Mouse (Mus musculus): ENCODE measurements around the gene Amdhd2.

DNA sequence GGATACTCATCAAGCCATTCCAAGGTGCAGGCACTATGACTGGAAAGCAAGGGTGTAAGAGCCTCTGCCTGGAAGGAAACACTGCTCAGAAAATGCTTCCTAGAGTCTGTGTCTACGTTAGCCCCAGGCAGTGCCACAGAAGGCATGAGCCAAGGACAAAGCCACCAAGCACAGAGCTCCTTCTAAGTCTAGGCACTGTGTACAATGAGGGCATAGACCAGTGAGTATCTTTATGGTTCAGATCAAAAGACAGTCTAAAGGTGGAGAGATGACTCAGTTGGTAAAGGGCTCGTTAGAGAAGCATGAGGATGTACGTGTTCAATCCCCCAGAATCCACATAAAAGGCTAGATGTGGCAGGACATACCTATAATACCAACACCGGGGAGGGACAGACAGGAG is 37.5 kb upstream of the Amdhd2 start:
- TF ChIP-seq CTCF (IDR thresholded peaks at IDR 0.05; ENCODE audit: low read depth, low read length) (no peak), POLR2A (IDR thresholded peaks at IDR 0.05; ENCODE audit: insufficient read depth, low read length) (no peak), EP300 (IDR thresholded peaks at IDR 0.05; ENCODE audit: insufficient read depth, low read depth, low read length) (no peak)

Measured in ES-Bruce4 (cell line).